Mouse (Mus musculus) ES-Bruce4 (cell line): ENCODE data around the gene Gm17617.

ENCODE experiments used
- CTCF ChIP-seq: IDR thresholded peaks from one replicate; pipeline ENCODE4 v1.8.1; 2011; ENCODE audit warnings: low read depth, low read length
- EP300 ChIP-seq: IDR thresholded peaks from 2 replicates; pipeline ENCODE4 v1.6.1; 2011; ENCODE audit warnings: low read depth, low read length; ENCODE audit not compliant: insufficient read depth
- POLR2A ChIP-seq: IDR thresholded peaks from one replicate; pipeline ENCODE4 v1.8.1; 2011; ENCODE audit warnings: low read length; ENCODE audit not compliant: insufficient read depth

- no peak for TF ChIP-seq POLR2A
- TF ChIP-seq CTCF = no peak
- TF ChIP-seq EP300 = no peak
Observed at GRCm38 (mm10) chr13:55172336-55172770, 39.0 kb upstream of the Gm17617 start.
